Mouse (Mus musculus) intestine, embryonic 16.5 days (tissue): ENCODE measurements around the gene Serf2. TPM values are rescaled to one million over a fixed set of nuclear protein-coding genes. Genes with fewer than 3 reads are reported as not detected.

Experiments
- ATAC-seq: fragments of 200-750 bp; cut with Nextera tagmentation; 2 replicates; pipeline ENCODE4 v1.8.0; 2017; ENCODE audit warnings: moderate TSS enrichment, moderate library complexity
- H3K27ac ChIP-seq: fragments of 300-500 bp; sonication (generic); 2 replicates; pipeline ENCODE4 v1.5.1; 2014; ENCODE audit warnings: mild to moderate bottlenecking, low read length
- H3K27me3 ChIP-seq: fragments of 300-500 bp; sonication (generic); replicated peaks from 2 replicates; pipeline ENCODE4 v1.6.1; 2014; ENCODE audit warnings: low read length, control low read depth, mixed read lengths; ENCODE audit not compliant: control insufficient read depth, insufficient read depth
- H3K36me3 ChIP-seq: fragments of 300-500 bp; sonication (generic); 2 replicates; pipeline ENCODE4 v1.6.1; 2014; ENCODE audit warnings: low read length, control low read depth; ENCODE audit not compliant: control insufficient read depth, insufficient read depth
- H3K4me1 ChIP-seq: fragments of 300-500 bp; sonication (generic); 2 replicates; pipeline ENCODE4 v1.6.1; 2014; ENCODE audit warnings: low read length, control low read depth, mixed read lengths; ENCODE audit not compliant: control insufficient read depth, insufficient read depth
- H3K4me2 ChIP-seq: fragments of 300-500 bp; sonication (generic); 2 replicates; pipeline ENCODE4 v1.6.1; 2014; ENCODE audit warnings: low read depth, low read length, control low read depth
- H3K4me3 ChIP-seq: fragments of 300-500 bp; sonication (generic); 2 replicates; pipeline ENCODE4 v1.5.1; 2014; ENCODE audit warnings: mild to moderate bottlenecking, low read length
- H3K9ac ChIP-seq: fragments of 300-500 bp; sonication (generic); 2 replicates; pipeline ENCODE4 v1.6.1; 2014; ENCODE audit warnings: low read depth, low read length
- H3K9me3 ChIP-seq: fragments of 300-500 bp; sonication (generic); 2 replicates; pipeline ENCODE4 v1.6.1; 2016; ENCODE audit warnings: low read length, control low read depth; ENCODE audit not compliant: control insufficient read depth
- WGBS: fragments of 180-500 bp; shearing (Covaris S2); extraction: QIAGEN DNeasy Blood & Tissue Kit; methylation state at CpG from one replicate; pipeline ENCODE4 v1.1.7; 2014; 5-methylcytosine and 5-hydroxymethylcytosine counted together
- polyA plus RNA-seq: library from polyadenylated mRNA; unstranded; fragments of >200 nt; fragmentation: Nextera tagmentation; extraction: Ambion mirVana; gene quantifications from 2 replicates; pipeline ENCODE4 v1.2.1, GENCODE M21; 2015

Gene Serf2
- polyA plus RNA-seq, 1 experiment from 2014 or later: 469 TPM

DNA sequence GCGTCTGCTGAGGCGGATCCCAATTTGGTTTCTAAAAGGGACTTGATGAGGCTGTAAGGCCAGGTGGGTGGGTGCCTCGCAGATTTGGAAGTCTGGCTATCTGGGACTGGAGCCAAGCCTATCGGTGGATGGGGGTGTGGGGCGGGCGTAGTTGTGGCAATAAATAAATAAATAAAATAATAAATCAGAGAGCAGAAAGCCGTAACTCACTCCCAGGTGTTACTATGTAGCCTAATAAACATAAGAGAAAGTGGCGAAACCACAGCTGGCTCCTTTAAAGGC lies 6.0 kb upstream of the Serf2 start:
- 9% methylated on average over 8 of the region's 8 CpGs for WGBS

DNA sequence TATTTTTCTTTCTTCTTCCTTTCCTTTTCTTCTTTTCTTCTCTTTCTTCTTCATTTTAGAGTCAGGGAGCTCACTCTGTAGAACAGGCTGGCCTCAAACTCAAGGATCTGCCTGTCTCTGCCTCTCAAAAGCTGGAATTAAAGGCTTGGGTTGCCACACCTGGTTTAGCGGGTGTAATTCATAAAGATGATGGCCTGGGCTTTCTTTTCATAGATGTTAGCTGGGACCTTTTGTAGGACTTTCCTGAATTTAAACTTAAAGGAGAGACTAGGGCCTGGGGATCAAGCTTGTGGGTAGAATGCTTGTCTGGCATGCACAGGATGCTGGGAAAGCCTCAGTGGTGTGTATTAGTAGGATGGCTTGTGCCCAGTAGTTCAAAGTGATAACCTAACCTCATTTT lies 4.8 kb upstream of the Serf2 start, which contains the start of gene Ell3:
Gene Ell3 (minus strand): TSS at position 101 of the 400 bp plus-strand sequence.
- H3K4me3 ChIP-seq: peak within 1 kb of the TSS; percentile 62
- peak within 1 kb of the TSS; percentile 72 for H3K9ac ChIP-seq
- H3K36me3 ChIP-seq: no peaks in the 10 kb centered on the region
- 89% methylated on average over 1 of the region's 1 CpGs for WGBS
- peak within 1 kb of the TSS; percentile 92 for H3K4me2 ChIP-seq
- H3K4me1 ChIP-seq: peaks cover 12% of the 10 kb centered on the region
- H3K9me3 ChIP-seq: no peaks in the 10 kb centered on the region
- H3K27ac ChIP-seq: no peak within 1 kb of the TSS
- H3K27me3 ChIP-seq: no peaks in the 10 kb centered on the region
- no peak for ATAC-seq

More for the DNA sequence above, 6.0 kb upstream of the Serf2 start:
- H3K4me1 ChIP-seq: peaks cover 12% of the 10 kb centered on the region
- no peaks in the 10 kb centered on the region for H3K9me3 ChIP-seq
- H3K4me3 ChIP-seq: peak overlapping the region; percentile 62
- peak overlapping the region; percentile 72 for H3K9ac ChIP-seq
- no peak overlapping the region for H3K27ac ChIP-seq
- no peak for ATAC-seq
- no peaks in the 10 kb centered on the region for H3K27me3 ChIP-seq
- H3K36me3 ChIP-seq: peaks cover 4% of the 10 kb centered on the region; the same call in 1 of the 2 replicates
- H3K4me2 ChIP-seq: peak overlapping the region; percentile 92

DNA sequence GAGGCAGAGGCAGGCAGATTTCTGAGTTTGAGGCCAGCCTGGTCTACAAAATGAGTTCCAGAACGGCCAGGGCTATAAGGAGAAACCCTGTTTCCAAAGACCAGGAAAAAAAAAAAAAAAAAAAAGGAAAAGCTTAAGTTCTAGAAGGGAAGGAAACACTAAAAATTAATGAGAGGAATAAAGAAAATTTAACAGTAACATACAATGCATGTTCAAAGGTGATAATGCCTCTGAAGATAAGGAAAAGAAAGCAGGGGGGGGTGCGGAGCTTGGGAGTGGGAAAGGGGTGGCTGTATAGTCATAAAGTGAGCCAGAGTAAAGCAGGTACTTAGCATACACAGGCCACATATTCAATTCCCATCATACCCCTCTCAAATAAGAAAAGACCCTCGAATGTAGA lies 3.9 kb upstream of the Serf2 start:
- Histone ChIP-seq H3K4me3 (no peak overlapping the region), H3K9me3 (no peaks in the 10 kb centered on the region), H3K27me3 (no peaks in the 10 kb centered on the region), H3K9ac (no peak overlapping the region), H3K36me3 (no peaks in the 10 kb centered on the region), H3K27ac (no peak overlapping the region), H3K4me1 (peaks cover 12% of the 10 kb centered on the region), H3K4me2 (no peak overlapping the region)
- no peak for ATAC-seq
- WGBS: 76% methylated on average over 3 of the region's 3 CpGs

DNA sequence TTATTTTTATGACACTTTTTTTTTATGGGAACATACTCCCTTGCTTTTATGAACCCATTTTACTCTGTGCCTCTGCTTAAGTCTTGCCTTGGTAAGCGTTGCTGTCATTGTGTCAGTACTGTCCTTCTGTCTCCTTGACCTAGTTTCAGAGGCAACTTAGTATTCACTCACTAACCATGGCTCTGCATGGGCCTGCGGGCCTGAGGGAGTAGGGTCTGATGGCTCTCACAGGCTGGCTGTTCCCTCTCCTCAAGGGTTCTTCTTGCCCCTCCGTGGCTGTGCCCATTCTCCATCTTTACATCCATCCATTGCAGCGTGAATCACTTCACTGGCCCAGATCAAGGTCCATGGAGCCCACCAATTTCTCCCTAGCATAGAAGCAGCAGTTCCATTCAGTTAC lies 2.5 kb upstream of the Serf2 start:
- WGBS: 77% methylated on average over 4 of the region's 4 CpGs
- no peaks in the 10 kb centered on the region for H3K9me3 ChIP-seq
- H3K4me3 ChIP-seq: no peak overlapping the region
- H3K27me3 ChIP-seq: no peaks in the 10 kb centered on the region
- peaks cover 24% of the 10 kb centered on the region for H3K4me1 ChIP-seq
- ATAC-seq: no peak
- H3K27ac ChIP-seq: no peak overlapping the region
- H3K9ac ChIP-seq: no peak overlapping the region
- H3K36me3 ChIP-seq: no peaks in the 10 kb centered on the region
- no peak overlapping the region for H3K4me2 ChIP-seq

DNA sequence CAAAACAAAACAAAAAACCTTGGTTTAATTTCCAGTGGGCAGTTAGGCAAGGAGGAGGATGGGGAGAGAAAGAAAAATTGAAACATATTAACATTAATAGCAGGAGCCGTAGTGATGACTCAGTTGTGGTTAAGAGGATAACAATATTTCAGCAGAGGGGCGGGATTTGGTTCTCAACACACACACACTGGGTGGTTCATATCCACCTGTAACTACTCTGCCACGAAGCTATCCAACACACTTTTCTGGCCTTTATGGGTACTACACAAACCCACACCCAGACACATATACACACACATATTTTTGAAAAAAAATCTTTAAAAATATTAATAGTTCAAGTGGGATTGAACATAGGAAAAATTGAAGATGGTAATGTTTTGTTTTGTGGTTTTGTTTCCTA lies 2.0 kb upstream of the Serf2 start:
- Histone ChIP-seq H3K36me3 (no peaks in the 10 kb centered on the region), H3K27ac (no peak overlapping the region), H3K27me3 (no peaks in the 10 kb centered on the region), H3K4me2 (no peak overlapping the region), H3K4me1 (peaks cover 23% of the 10 kb centered on the region), H3K9ac (no peak overlapping the region), H3K4me3 (no peak overlapping the region), H3K9me3 (no peaks in the 10 kb centered on the region)
- no peak for ATAC-seq
- 87% methylated on average over 3 of the region's 3 CpGs for WGBS

DNA sequence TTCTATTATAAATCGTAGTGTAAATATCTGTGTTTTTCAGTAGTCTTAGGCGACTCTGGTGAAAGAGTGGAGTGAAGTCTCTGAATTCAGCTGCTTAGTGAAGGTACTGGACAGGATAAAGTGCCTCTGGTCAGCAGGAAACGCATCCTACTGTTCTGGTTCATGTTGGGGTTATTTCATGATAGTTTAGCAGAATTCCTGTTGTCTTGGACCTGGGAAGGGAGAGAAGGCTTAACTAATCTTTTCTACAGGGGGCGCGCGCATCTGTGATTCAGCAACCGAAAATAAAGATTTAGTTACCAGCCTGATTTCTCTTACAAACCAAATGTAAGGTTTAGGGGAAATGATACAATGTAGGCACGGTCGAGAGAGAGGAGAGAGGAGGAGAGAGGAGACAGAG lies 859 bp upstream of the Serf2 start:
- peaks cover 17% of the 10 kb centered on the region for H3K4me1 ChIP-seq
- H3K36me3 ChIP-seq: no peaks in the 10 kb centered on the region
- peak overlapping the region; percentile 75; the same call in 1 of the 2 replicates for H3K9ac ChIP-seq
- 14% methylated on average over 9 of the region's 9 CpGs for whole genome bisulfite sequencing
- peak overlapping the region; percentile 99 for H3K4me3 ChIP-seq
- peak overlapping the region; percentile 93 for H3K27ac ChIP-seq
- ATAC-seq: no peak
- H3K9me3 ChIP-seq: no peaks in the 10 kb centered on the region
- H3K4me2 ChIP-seq: peak overlapping the region; percentile 82
- H3K27me3 ChIP-seq: no peaks in the 10 kb centered on the region

DNA sequence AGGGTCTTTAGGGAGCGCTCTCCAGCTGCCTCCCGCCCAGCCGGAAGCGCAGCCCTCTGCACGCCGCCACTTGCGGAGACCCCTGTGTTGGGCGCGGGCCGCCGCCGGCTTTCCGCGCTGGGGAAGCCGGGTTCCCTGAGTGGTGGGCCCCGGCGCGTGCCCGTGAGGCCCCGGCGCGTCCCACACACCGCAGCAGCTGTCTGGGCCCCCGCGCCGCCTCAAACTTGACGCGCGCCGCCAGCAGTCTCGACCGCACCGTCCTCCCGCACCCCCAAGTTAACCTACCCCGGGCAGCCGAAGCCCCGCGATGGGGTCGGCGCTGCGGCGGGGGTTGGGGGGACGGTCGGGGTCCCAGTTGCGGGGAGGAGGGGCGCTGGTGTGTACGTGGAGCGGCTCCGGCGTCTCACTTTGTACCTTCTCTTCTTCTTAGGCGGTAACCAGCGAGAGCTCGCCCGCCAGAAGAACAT lies 583 bp downstream of the Serf2 start:
- H3K27ac ChIP-seq: peak overlapping the region; percentile 97
- peak overlapping the region; percentile 100 for H3K9ac ChIP-seq
- H3K9me3 ChIP-seq: no peaks in the 10 kb centered on the region
- H3K4me3 ChIP-seq: peak overlapping the region; percentile 99
- H3K4me1 ChIP-seq: peaks cover 17% of the 10 kb centered on the region
- peak; percentile 41 for ATAC-seq
- H3K27me3 ChIP-seq: no peaks in the 10 kb centered on the region
- peak overlapping the region; percentile 84 for H3K4me2 ChIP-seq
- WGBS: 0% methylated on average over 50 of the region's 54 CpGs
- no peaks in the 10 kb centered on the region; the same call in 1 of the 2 replicates for H3K36me3 ChIP-seq

DNA sequence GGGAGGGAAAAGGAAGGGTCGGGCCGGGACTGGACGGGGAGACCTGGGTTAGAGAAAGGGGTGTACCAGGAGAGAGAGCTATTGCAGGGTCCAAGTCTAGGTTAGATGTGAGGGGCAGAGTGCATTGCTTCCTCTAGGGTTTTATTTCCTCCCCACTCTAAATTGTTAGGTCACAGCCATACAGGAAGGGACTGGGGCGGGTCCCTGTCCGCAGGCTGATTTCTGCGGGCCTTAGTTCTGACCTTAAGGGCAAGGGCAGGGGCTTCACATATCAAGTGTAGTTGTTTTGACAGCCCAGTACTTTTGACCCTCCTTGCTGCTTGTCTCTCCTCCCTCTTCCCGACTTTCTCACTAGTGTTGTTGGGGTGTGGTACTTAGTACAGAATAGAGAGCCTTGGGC lies 1.1 kb downstream of the Serf2 start:
- Histone ChIP-seq H3K4me1 (peaks cover 17% of the 10 kb centered on the region), H3K9ac (peak overlapping the region; percentile 100), H3K9me3 (no peaks in the 10 kb centered on the region), H3K4me3 (peak overlapping the region; percentile 99), H3K4me2 (peak overlapping the region; percentile 84), H3K27ac (peak overlapping the region; percentile 97), H3K36me3 (no peaks in the 10 kb centered on the region; the same call in 1 of the 2 replicates), H3K27me3 (no peaks in the 10 kb centered on the region)
- 0 out of 2 replicates have a peak, but pooled peaks have one; percentile 2 for ATAC-seq
- under 1% methylated on average over 7 of the region's 7 CpGs for WGBS

DNA sequence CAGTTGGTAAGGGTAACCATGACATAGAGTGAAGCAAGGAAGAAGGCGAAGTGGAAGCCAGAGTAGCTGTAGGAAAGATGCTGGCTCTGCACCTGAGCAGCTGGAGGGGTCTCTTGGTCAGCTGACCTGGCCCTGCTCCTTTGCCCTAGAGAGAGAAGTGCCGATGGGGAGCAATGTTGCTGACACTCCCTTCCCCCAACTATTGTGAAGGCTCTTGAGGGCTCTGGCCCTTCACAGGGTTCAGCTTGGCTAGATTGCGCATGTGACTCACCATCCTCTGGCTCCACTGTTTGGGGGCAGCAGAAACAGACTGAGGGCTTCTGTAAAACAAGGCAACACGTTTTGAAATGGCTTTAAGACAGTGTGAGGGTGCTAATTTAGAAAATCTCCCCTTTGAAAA lies 3.4 kb downstream of the Serf2 start:
- no peaks in the 10 kb centered on the region for H3K9me3 ChIP-seq
- H3K27me3 ChIP-seq: no peaks in the 10 kb centered on the region
- no peak overlapping the region for H3K4me3 ChIP-seq
- H3K27ac ChIP-seq: no peak overlapping the region
- no peaks in the 10 kb centered on the region; the same call in 1 of the 2 replicates for H3K36me3 ChIP-seq
- ATAC-seq: no peak
- H3K4me1 ChIP-seq: peaks cover 21% of the 10 kb centered on the region
- H3K4me2 ChIP-seq: no peak overlapping the region
- no peak overlapping the region for H3K9ac ChIP-seq
- 78% methylated on average over 4 of the region's 4 CpGs for WGBS

DNA sequence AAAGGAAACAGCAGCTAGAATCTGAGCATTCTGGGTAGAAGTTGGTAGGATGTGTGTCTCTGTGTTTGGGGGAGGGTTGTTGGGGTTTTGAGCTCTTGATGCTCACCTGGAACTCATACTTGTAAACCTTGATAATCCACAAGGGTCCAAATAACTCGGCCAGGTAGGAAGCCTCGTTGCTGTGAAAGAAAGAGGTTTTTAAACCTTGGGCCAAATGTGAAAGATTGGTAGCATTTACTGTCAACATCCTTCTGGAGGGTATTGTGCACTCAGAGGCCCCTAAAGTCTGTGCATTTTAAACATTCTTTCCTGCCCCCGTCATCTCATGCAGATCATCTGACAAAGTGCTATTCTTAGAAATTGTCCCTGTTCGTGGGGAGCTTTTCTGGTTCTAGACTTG lies 4.0 kb downstream of the Serf2 start, which contains the start of gene Hypk:
Gene Hypk (plus strand): TSS at position 301 of the 400 bp plus-strand sequence.
- 69% methylated on average over 4 of the region's 4 CpGs for WGBS

More for the DNA sequence above, 4.0 kb downstream of the Serf2 start, which contains the start of gene Hypk:
- H3K27me3 ChIP-seq: no peaks in the 10 kb centered on the region
- H3K4me1 ChIP-seq: peaks cover 23% of the 10 kb centered on the region
- H3K27ac ChIP-seq: no peak within 1 kb of the TSS
- no peaks in the 10 kb centered on the region for H3K9me3 ChIP-seq
- no peak for ATAC-seq
- no peak within 1 kb of the TSS for H3K4me3 ChIP-seq
- no peak within 1 kb of the TSS for H3K4me2 ChIP-seq
- no peak within 1 kb of the TSS for H3K9ac ChIP-seq
- H3K36me3 ChIP-seq: no peaks in the 10 kb centered on the region; the same call in 1 of the 2 replicates
